Mouse (Mus musculus): Measurements from ENCODE around the gene Disp1. TPM values are rescaled to one million over a fixed set of nuclear protein-coding genes. Genes with fewer than 3 reads are reported as not detected.

Gene Disp1
- polyA plus RNA-seq, 1 experiment from 2014 or later = 7.7 TPM

DNA sequence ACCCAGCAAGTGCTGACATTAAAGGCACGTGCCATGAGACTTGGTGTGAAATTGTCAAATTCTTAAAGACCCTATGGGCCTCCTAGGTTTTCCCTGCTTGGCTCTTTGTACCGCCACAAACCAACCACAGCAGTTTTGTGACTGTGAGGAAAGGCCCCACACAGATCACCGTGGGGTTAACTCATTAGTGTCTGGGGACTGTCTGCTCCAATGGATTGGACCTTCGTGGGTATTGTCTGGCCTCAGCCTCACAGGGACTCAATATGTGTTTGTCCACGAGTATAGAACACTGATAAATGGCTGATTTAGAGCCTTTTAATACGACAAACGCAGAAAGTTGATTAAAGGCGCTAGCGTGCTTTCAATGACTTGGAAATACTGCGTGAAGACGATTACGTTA, 175.2 kb downstream of the Disp1 start:
- 70% methylated on average over 12 of the region's 12 CpGs for WGBS
- Histone ChIP-seq H3K27ac (ENCODE audit: low read depth, low read length) (no peak overlapping the region), H3K36me3 (ENCODE audit: control insufficient read depth, insufficient read depth, low read length) (no peaks in the 10 kb centered on the region), H3K4me2 (no peak overlapping the region), H3K9me3 (ENCODE audit: control insufficient read depth, low read length) (no peaks in the 10 kb centered on the region), H3K4me1 (replicated peaks; ENCODE audit: control insufficient read depth, insufficient read depth, low read length) (no peaks in the 10 kb centered on the region), H3K4me3 (ENCODE audit: low read depth, low read length) (no peak overlapping the region), H3K27me3 (replicated peaks; ENCODE audit: control insufficient read depth, insufficient read depth, low read length) (no peaks in the 10 kb centered on the region), H3K9ac (ENCODE audit: low read depth, low read length) (no peak overlapping the region)
- no peak for DNase-seq (ENCODE audit: low spot score)
- no peak for ATAC-seq (replicated peaks; ENCODE audit: low FRiP score)

GRCm38 (mm10) chr1:183043161-183043812, 178.0 kb downstream of the Disp1 start:
- Histone ChIP-seq H3K9me3 (ENCODE audit: control insufficient read depth, low read length) (no peaks in the 10 kb centered on the region), H3K27ac (ENCODE audit: low read depth, low read length) (no peak overlapping the region), H3K36me3 (ENCODE audit: control insufficient read depth, insufficient read depth, low read length) (no peaks in the 10 kb centered on the region), H3K27me3 (replicated peaks; ENCODE audit: control insufficient read depth, insufficient read depth, low read length) (no peaks in the 10 kb centered on the region), H3K4me1 (replicated peaks; ENCODE audit: control insufficient read depth, insufficient read depth, low read length) (no peaks in the 10 kb centered on the region), H3K4me3 (ENCODE audit: low read depth, low read length) (no peak overlapping the region), H3K4me2 (no peak overlapping the region), H3K9ac (ENCODE audit: low read depth, low read length) (no peak overlapping the region)
- DNase-seq (ENCODE audit: low spot score) (no peak), ATAC-seq (replicated peaks; ENCODE audit: low FRiP score) (no peak)
- WGBS = 83% methylated on average over 13 of the region's 13 CpGs

DNA sequence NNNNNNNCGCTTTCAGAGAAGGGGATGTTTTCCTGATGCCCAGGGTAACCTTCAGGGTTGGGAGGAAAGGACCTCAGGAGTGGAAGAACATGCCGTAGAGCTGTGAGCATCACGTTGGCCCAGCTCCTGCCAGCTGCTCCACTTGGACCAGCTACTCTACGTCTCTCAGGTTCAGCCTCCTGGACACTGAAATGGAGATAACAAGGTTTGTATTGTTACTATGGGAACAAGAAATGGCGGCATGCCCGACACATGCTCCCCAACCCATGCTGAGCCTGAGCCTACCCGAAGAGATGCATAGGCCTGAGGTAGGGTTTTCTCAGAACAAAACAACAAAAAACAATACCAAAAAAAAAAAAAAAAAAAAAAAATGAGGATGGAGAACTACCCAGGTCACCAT, 179.6 kb downstream of the Disp1 start:
- Histone ChIP-seq H3K9ac (ENCODE audit: low read depth, low read length) (no peak overlapping the region), H3K36me3 (ENCODE audit: control insufficient read depth, insufficient read depth, low read length) (no peaks in the 10 kb centered on the region), H3K9me3 (ENCODE audit: control insufficient read depth, low read length) (no peaks in the 10 kb centered on the region), H3K27me3 (replicated peaks; ENCODE audit: control insufficient read depth, insufficient read depth, low read length) (no peaks in the 10 kb centered on the region), H3K4me2 (no peak overlapping the region), H3K4me1 (replicated peaks; ENCODE audit: control insufficient read depth, insufficient read depth, low read length) (no peaks in the 10 kb centered on the region), H3K27ac (ENCODE audit: low read depth, low read length) (no peak overlapping the region), H3K4me3 (ENCODE audit: low read depth, low read length) (no peak overlapping the region)
- 86% methylated on average over 6 of the region's 7 CpGs for WGBS
- ATAC-seq (replicated peaks; ENCODE audit: low FRiP score) (no peak; the same call in 1 of the 2 replicates), DNase-seq (ENCODE audit: low spot score) (no peak)

GRCm38 (mm10) chr1:183040847-183041382, 180.4 kb downstream of the Disp1 start:
- no peaks in the 10 kb centered on the region for H3K36me3 ChIP-seq (ENCODE audit: control insufficient read depth, insufficient read depth, low read length)
- no peak for ATAC-seq (replicated peaks; ENCODE audit: low FRiP score)
- 59% methylated on average over 11 of the region's 11 CpGs for WGBS
- no peak overlapping the region for H3K9ac ChIP-seq (ENCODE audit: low read depth, low read length)
- H3K4me3 ChIP-seq (ENCODE audit: low read depth, low read length) = no peak overlapping the region
- no peaks in the 10 kb centered on the region for H3K27me3 ChIP-seq (replicated peaks; ENCODE audit: control insufficient read depth, insufficient read depth, low read length)
- no peak for DNase-seq (ENCODE audit: low spot score)
- H3K9me3 ChIP-seq (ENCODE audit: control insufficient read depth, low read length) = no peaks in the 10 kb centered on the region
- H3K4me2 ChIP-seq = no peak overlapping the region
- H3K4me1 ChIP-seq (replicated peaks; ENCODE audit: control insufficient read depth, insufficient read depth, low read length) = no peaks in the 10 kb centered on the region
- H3K27ac ChIP-seq (ENCODE audit: low read depth, low read length) = no peak overlapping the region

- Histone ChIP-seq H3K4me3 (ENCODE audit: low read depth, low read length) (no peak overlapping the region), H3K9me3 (ENCODE audit: control insufficient read depth, low read length) (no peaks in the 10 kb centered on the region), H3K36me3 (ENCODE audit: control insufficient read depth, insufficient read depth, low read length) (no peaks in the 10 kb centered on the region), H3K4me2 (no peak overlapping the region), H3K27ac (ENCODE audit: low read depth, low read length) (no peak overlapping the region), H3K27me3 (replicated peaks; ENCODE audit: control insufficient read depth, insufficient read depth, low read length) (no peaks in the 10 kb centered on the region), H3K9ac (ENCODE audit: low read depth, low read length) (no peak overlapping the region), H3K4me1 (replicated peaks; ENCODE audit: control insufficient read depth, insufficient read depth, low read length) (no peaks in the 10 kb centered on the region)
- ATAC-seq (replicated peaks; ENCODE audit: low FRiP score) (no peak), DNase-seq (ENCODE audit: low spot score) (no peak)
- WGBS = 49% methylated on average over 6 of the region's 6 CpGs
These were observed 181.2 kb downstream of the Disp1 start for GRCm38 (mm10) chr1:183039881-183040708.

- Histone ChIP-seq H3K27ac (ENCODE audit: low read depth, low read length) (no peak overlapping the region), H3K4me1 (replicated peaks; ENCODE audit: control insufficient read depth, insufficient read depth, low read length) (no peaks in the 10 kb centered on the region), H3K36me3 (ENCODE audit: control insufficient read depth, insufficient read depth, low read length) (no peaks in the 10 kb centered on the region), H3K4me2 (no peak overlapping the region), H3K4me3 (ENCODE audit: low read depth, low read length) (no peak overlapping the region), H3K9ac (ENCODE audit: low read depth, low read length) (no peak overlapping the region), H3K27me3 (replicated peaks; ENCODE audit: control insufficient read depth, insufficient read depth, low read length) (no peaks in the 10 kb centered on the region), H3K9me3 (ENCODE audit: control insufficient read depth, low read length) (no peaks in the 10 kb centered on the region)
- no peak for ATAC-seq (replicated peaks; ENCODE audit: low FRiP score)
- 79% methylated on average over 7 of the region's 7 CpGs for WGBS
- DNase-seq (ENCODE audit: low spot score) = no peak
These were observed 181.9 kb downstream of the Disp1 start for GRCm38 (mm10) chr1:183039404-183039803.

Small RNA genes lying within 50 kb of the gene (microRNA-seq; reads per million reads assigned to microRNA genes)
- not detected for gene Gm24975 (ENCODE audit: borderline number of aligned reads)

Other genes with a start within 250 kb of the Disp1 start
- gene Aida, start 75.1 kb upstream of the Disp1 start, polyA plus RNA-seq (2014; fragmentation: Nextera tagmentation; extraction: Ambion mirVana) = 17.6 and 21.1 TPM in 2 replicates
- gene Brox, start 75.7 kb upstream of the Disp1 start, polyA plus RNA-seq (2014; fragmentation: Nextera tagmentation; extraction: Ambion mirVana) = 27.2 and 33.4 TPM in 2 replicates
- 72.8 and 85.5 TPM in 2 replicates for gene Mia3, start 148.0 kb upstream of the Disp1 start, polyA plus RNA-seq (2014; fragmentation: Nextera tagmentation; extraction: Ambion mirVana)
- 12.4 and 13.9 TPM in 2 replicates for gene Taf1a, start 167.5 kb upstream of the Disp1 start, polyA plus RNA-seq (2014; fragmentation: Nextera tagmentation; extraction: Ambion mirVana)
- gene Hhipl2, start 196.7 kb upstream of the Disp1 start, polyA plus RNA-seq (2014; fragmentation: Nextera tagmentation; extraction: Ambion mirVana) = 0.08 and 0.10 TPM in 2 replicates

Data from liver, embryonic 11.5 days (tissue).